Mouse (Mus musculus) heart, embryonic 11.5 days (tissue): Measurements from ENCODE around the gene Rab3ip. TPM values are rescaled to one million over a fixed set of nuclear protein-coding genes. Genes with fewer than 3 reads are reported as not detected.

Experiments used
- ATAC-seq: fragments of 200-750 bp; cut with Nextera tagmentation; replicated peaks from 2 replicates; pipeline ENCODE4 v1.8.0; 2017; ENCODE audit warnings: moderate library complexity; ENCODE audit not compliant: insufficient number of reproducible peaks, low FRiP score, low TSS enrichment
- H3K27ac ChIP-seq: fragments of 300-500 bp; sonication (generic); 2 replicates; pipeline ENCODE4 v1.5.1; 2014; ENCODE audit warnings: mild to moderate bottlenecking, low read depth, low read length
- H3K27me3 ChIP-seq: fragments of 300-500 bp; sonication (generic); 2 replicates; pipeline ENCODE4 v1.6.1; 2014; ENCODE audit warnings: mild to moderate bottlenecking, low read length, mixed read lengths; ENCODE audit not compliant: control insufficient read depth, insufficient read depth
- H3K36me3 ChIP-seq: fragments of 300-500 bp; sonication (generic); 2 replicates; pipeline ENCODE4 v1.6.1; 2014; ENCODE audit warnings: mild to moderate bottlenecking, low read length, moderate library complexity, mixed read lengths; ENCODE audit not compliant: control insufficient read depth, insufficient read depth
- H3K4me1 ChIP-seq: fragments of 300-500 bp; sonication (generic); 2 replicates; pipeline ENCODE4 v1.6.1; 2014; ENCODE audit warnings: low read length; ENCODE audit not compliant: control insufficient read depth, insufficient read depth
- H3K4me2 ChIP-seq: fragments of 300-500 bp; sonication (generic); 2 replicates; pipeline ENCODE4 v1.6.1; 2014; ENCODE audit warnings: mild to moderate bottlenecking, moderate library complexity
- H3K4me3 ChIP-seq: fragments of 300-500 bp; sonication (generic); 2 replicates; pipeline ENCODE4 v1.5.1; 2014; ENCODE audit warnings: low read depth, low read length
- H3K9ac ChIP-seq: fragments of 300-500 bp; sonication (generic); 2 replicates; pipeline ENCODE4 v1.6.1; 2014; ENCODE audit warnings: mild to moderate bottlenecking, low read depth, low read length, moderate library complexity
- H3K9me3 ChIP-seq: fragments of 300-500 bp; sonication (generic); replicated peaks from 2 replicates; pipeline ENCODE4 v1.6.1; 2016; ENCODE audit warnings: low read length; ENCODE audit not compliant: control insufficient read depth
- WGBS: fragments of 180-500 bp; shearing (Covaris S2); extraction: QIAGEN DNeasy Blood & Tissue Kit; methylation state at CpG from one replicate; pipeline ENCODE4 v1.1.7; 2014; ENCODE audit not compliant: insufficient replicate concordance; 5-methylcytosine and 5-hydroxymethylcytosine counted together
- polyA plus RNA-seq: library from polyadenylated mRNA; unstranded; fragments of >200 nt; fragmentation: Nextera tagmentation; extraction: Ambion mirVana; gene quantifications from 2 replicates; pipeline ENCODE4 v1.2.1, GENCODE M21; 2014

Rab3ip gene
- polyA plus RNA-seq, 1 experiment from 2014 or later = 56.9 TPM

- Histone ChIP-seq H3K4me2 (0 out of 2 replicates have a peak overlapping the region, but pooled peaks have one; percentile 10), H3K27ac (no peak overlapping the region), H3K9ac (no peak overlapping the region), H3K36me3 (no peaks in the 10 kb centered on the region), H3K9me3 (no peaks in the 10 kb centered on the region), H3K4me3 (no peak overlapping the region), H3K4me1 (peaks cover 8% of the 10 kb centered on the region; the same call in 1 of the 2 replicates), H3K27me3 (no peaks in the 10 kb centered on the region)
- WGBS = 45% methylated on average over 5 of the region's 5 CpGs
- no peak for ATAC-seq
Measured at GRCm38 (mm10) chr10:116965297-116965696, 14.7 kb upstream of the Rab3ip start.

- no peaks in the 10 kb centered on the region for H3K27me3 ChIP-seq
- H3K27ac ChIP-seq = no peak overlapping the region
- no peak for ATAC-seq
- H3K9me3 ChIP-seq = no peaks in the 10 kb centered on the region
- no peak overlapping the region for H3K4me2 ChIP-seq
- peaks cover 8% of the 10 kb centered on the region; the same call in 1 of the 2 replicates for H3K4me1 ChIP-seq
- no peaks in the 10 kb centered on the region for H3K36me3 ChIP-seq
- 68% methylated on average over 4 of the region's 4 CpGs for WGBS
- H3K9ac ChIP-seq = no peak overlapping the region
- H3K4me3 ChIP-seq = no peak overlapping the region
Measured at GRCm38 (mm10) chr10:116964571-116964970, 14.0 kb upstream of the Rab3ip start.

- H3K4me3 ChIP-seq = no peak overlapping the region
- no peaks in the 10 kb centered on the region for H3K9me3 ChIP-seq
- H3K4me1 ChIP-seq = peaks cover 8% of the 10 kb centered on the region; the same call in 1 of the 2 replicates
- H3K27me3 ChIP-seq = no peaks in the 10 kb centered on the region
- WGBS = 73% methylated on average over 11 of the region's 11 CpGs
- H3K27ac ChIP-seq = no peak overlapping the region
- H3K36me3 ChIP-seq = no peaks in the 10 kb centered on the region
- H3K9ac ChIP-seq = no peak overlapping the region
- no peak for ATAC-seq
- H3K4me2 ChIP-seq = no peak overlapping the region
Measured at GRCm38 (mm10) chr10:116964084-116964483, 13.5 kb upstream of the Rab3ip start.

GRCm38 (mm10) chr10:116962803-116963202 is 12.2 kb upstream of the Rab3ip start:
- no peak for ATAC-seq

GRCm38 (mm10) chr10:116962152-116962551 is 11.6 kb upstream of the Rab3ip start:
- H3K4me3 ChIP-seq = no peak overlapping the region
- ATAC-seq = no peak

More at GRCm38 (mm10) chr10:116962803-116963202, 12.2 kb upstream of the Rab3ip start:
- no peaks in the 10 kb centered on the region for H3K36me3 ChIP-seq
- no peak overlapping the region for H3K4me2 ChIP-seq
- H3K9me3 ChIP-seq = no peaks in the 10 kb centered on the region
- no peak overlapping the region for H3K9ac ChIP-seq
- 46% methylated on average over 17 of the region's 17 CpGs for WGBS
- H3K27me3 ChIP-seq = no peaks in the 10 kb centered on the region
- peaks cover 8% of the 10 kb centered on the region; the same call in 1 of the 2 replicates for H3K4me1 ChIP-seq
- H3K27ac ChIP-seq = no peak overlapping the region
- no peak overlapping the region for H3K4me3 ChIP-seq

GRCm38 (mm10) chr10:116957867-116958551 is 7.4 kb upstream of the Rab3ip start:
- no peak overlapping the region for H3K4me2 ChIP-seq
- no peak overlapping the region for H3K4me3 ChIP-seq
- H3K9me3 ChIP-seq = 0 out of 2 replicates have a peak, but pooled peaks cover 2% of the 10 kb centered on the region
- WGBS = 47% methylated on average over 5 of the region's 5 CpGs
- H3K9ac ChIP-seq = no peak overlapping the region
- no peaks in the 10 kb centered on the region for H3K4me1 ChIP-seq
- no peaks in the 10 kb centered on the region for H3K27me3 ChIP-seq
- ATAC-seq = no peak
- no peaks in the 10 kb centered on the region for H3K36me3 ChIP-seq
- no peak overlapping the region for H3K27ac ChIP-seq

More at GRCm38 (mm10) chr10:116962152-116962551, 11.6 kb upstream of the Rab3ip start:
- no peaks in the 10 kb centered on the region for H3K27me3 ChIP-seq
- no peak overlapping the region for H3K9ac ChIP-seq
- H3K9me3 ChIP-seq = no peaks in the 10 kb centered on the region
- 76% methylated on average over 14 of the region's 14 CpGs for WGBS
- no peak overlapping the region for H3K4me2 ChIP-seq
- H3K36me3 ChIP-seq = no peaks in the 10 kb centered on the region
- H3K4me1 ChIP-seq = peaks cover 8% of the 10 kb centered on the region; the same call in 1 of the 2 replicates
- no peak overlapping the region for H3K27ac ChIP-seq

- H3K36me3 ChIP-seq = no peaks in the 10 kb centered on the region
Measured at GRCm38 (mm10) chr10:116956483-116957158, 6.1 kb upstream of the Rab3ip start.

GRCm38 (mm10) chr10:116955191-116955590 is 4.6 kb upstream of the Rab3ip start:
- Histone ChIP-seq H3K9me3 (0 out of 2 replicates have a peak, but pooled peaks cover 2% of the 10 kb centered on the region), H3K4me1 (peaks cover 2% of the 10 kb centered on the region; the same call in 1 of the 2 replicates), H3K27ac (no peak overlapping the region), H3K4me2 (no peak overlapping the region), H3K9ac (no peak overlapping the region), H3K36me3 (no peaks in the 10 kb centered on the region), H3K4me3 (no peak overlapping the region), H3K27me3 (no peaks in the 10 kb centered on the region)
- 91% methylated on average over 6 of the region's 6 CpGs for WGBS
- ATAC-seq = no peak

More at GRCm38 (mm10) chr10:116956483-116957158, 6.1 kb upstream of the Rab3ip start:
- 88% methylated on average over 11 of the region's 11 CpGs for WGBS
- Histone ChIP-seq H3K9ac (no peak overlapping the region), H3K4me2 (no peak overlapping the region), H3K9me3 (0 out of 2 replicates have a peak, but pooled peaks cover 2% of the 10 kb centered on the region), H3K4me3 (no peak overlapping the region), H3K4me1 (no peaks in the 10 kb centered on the region), H3K27ac (no peak overlapping the region), H3K27me3 (no peaks in the 10 kb centered on the region)
- no peak for ATAC-seq
